Mouse (Mus musculus) CD4-positive helper T cell, adult 2 months (primary cell): ENCODE results near the gene Rbbp5.
"Not testable (repeated sequence)": the region's sequence is repeated elsewhere in the genome, so short reads cannot be mapped to it uniquely, and the experiment has no call there.

Experiments used
- DNase-seq: peaks from one replicate; pipeline ENCODE4 v3.0.0-alpha.2; 2012; ENCODE audit warnings: low read depth, missing footprints, low spot score

Rbbp5 gene

GRCm38 (mm10) chr1:132476928-132477691, at the start of gene Rbbp5:
Gene Rbbp5 (plus strand): TSS chr1:132477365.
- DNase-seq = peak; percentile 91

GRCm38 (mm10) chr1:132430818-132431217, 46.3 kb upstream of the Rbbp5 start:
- DNase-seq = no peak

GRCm38 (mm10) chr1:132431716-132432115, 45.4 kb upstream of the Rbbp5 start:
- no peak for DNase-seq

- no peak for DNase-seq
Measured at GRCm38 (mm10) chr1:132433349-132433748, 43.8 kb upstream of the Rbbp5 start.

GRCm38 (mm10) chr1:132434032-132434431, 43.1 kb upstream of the Rbbp5 start:
- no peak for DNase-seq

DNA sequence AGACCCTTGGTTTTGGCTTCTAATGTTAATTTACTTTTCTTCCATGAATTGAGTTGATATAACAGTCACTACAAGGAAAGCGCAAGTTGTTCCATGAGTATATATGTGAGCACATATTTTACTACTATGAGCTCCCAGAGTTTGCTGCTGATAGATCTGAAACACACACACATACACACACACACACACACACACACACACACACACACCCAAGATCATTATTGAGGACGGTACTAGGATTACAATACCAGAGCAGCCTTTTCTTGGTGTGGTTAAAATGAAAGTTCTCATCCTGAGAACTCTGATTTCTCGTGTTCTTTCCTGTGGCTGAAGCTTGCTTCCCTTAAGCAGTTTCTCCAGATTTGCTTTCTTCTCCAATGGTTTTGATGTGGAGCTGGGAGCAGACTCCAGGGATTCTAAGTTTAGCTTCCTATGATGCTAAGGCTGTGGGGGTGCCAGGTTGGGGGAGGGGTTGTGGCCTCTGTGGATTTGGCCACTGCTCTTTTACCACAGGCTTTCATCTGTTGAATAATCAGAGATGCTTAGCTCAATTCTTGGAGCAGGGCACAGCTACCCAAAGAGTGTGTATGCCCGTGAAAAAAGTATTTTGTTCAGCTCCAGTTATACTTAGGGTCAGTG, 40.7 kb upstream of the Rbbp5 start:
- DNase-seq = no peak

DNA sequence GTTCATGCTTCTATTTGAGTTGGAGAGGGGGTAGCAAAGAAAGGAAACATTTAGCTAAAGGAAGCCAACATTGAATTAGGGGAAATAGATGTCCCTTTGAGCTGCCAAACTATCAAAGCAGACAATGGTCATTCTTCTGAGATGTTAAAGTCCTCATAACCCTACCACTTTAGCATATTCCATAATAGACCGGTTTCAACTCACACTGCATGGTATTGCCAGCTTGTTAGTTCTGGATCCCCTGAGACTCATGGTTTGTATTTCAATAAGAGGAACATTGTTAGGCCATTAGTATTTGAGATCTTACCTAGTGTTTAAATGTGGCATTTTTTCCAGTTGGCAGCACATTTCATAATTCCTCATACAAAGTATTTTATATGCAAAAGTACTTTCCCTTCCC, 40.2 kb upstream of the Rbbp5 start:
- DNase-seq = no peak

GRCm38 (mm10) chr1:132437389-132437788, 39.8 kb upstream of the Rbbp5 start:
- no peak for DNase-seq

DNA sequence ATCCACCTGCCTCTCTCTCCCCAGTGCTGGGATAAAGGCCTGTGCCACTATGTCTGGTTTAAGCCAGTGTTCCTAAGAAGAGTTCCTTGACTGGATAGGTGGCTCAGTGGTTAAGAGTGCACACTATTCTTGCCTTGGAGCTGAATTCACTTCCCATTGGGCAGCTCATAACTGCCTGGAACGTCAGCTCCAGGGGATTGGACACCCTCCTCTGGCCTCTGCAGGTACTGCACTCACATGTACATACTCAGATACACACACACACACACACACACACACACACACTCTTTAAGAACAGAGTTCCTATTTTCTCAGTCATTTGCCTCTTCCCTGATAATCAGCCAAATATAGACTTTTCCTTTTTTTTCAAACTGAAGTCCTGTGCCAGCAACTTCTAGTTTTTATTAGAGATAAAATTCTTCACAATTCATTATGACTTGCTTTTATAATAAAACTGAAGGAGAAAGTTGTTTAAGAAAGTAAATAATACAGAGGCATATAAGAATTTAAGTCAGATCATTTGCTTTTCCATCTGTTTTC, 36.2 kb upstream of the Rbbp5 start:
- DNase-seq = no peak

DNA sequence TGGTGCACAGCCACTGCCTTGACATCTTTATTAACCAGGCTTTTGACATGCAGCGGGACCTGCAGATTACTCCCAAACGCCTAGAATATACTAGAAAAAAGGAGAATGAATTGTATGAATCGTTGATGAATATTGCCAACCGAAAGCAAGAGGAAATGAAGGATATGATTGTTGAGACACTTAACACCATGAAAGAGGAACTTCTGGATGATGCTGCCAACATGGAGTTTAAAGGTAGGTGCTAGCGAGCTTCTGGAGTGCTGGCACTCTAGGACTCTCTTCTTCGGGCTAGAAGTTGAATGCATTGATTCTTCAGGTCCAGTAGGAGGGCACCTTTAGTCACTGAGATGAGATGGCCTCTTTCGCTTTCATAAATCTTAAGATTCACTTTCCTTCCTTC, 27.4 kb upstream of the Rbbp5 start:
- no peak for DNase-seq

DNA sequence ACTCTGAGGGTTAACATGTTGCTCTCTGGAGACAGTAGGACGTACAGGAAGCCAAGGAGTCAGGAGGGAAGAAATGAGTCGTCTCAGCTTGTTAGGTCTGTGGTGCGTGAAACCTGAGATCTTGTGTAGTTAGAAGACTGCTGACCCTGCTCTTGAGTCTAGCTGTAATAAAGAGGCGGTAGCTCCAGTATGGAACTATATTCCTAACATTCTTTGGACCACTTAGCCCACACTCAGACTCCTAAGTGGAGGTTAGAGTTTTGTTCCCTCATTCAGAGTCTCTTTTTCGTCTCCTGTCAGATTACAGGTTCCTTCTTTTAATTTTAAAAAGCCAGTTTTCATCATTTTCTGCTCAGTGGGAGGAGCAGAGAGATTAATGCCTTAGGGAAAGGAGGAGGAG, 12.5 kb upstream of the Rbbp5 start:
- DNase-seq = no peak

DNA sequence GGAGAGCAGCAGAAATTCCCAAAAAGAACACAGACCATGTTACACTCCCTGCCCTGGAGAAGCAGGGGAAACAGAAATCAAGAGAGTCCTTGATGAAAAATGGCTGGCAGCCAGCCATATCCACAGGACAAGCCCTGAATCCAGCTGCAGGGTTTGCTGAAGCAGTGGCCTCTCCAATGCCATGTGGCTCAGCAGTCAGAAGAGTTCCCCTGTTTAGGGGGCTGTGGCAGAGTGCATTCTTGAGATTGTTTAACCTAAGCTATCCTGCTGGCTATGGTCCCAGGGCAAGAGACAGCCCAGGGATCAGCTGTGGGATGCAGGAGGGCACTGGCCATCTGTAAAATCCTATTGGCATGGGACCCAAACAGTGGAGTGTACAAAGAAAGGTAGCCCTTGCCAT, 8.2 kb upstream of the Rbbp5 start:
- DNase-seq = no peak

DNA sequence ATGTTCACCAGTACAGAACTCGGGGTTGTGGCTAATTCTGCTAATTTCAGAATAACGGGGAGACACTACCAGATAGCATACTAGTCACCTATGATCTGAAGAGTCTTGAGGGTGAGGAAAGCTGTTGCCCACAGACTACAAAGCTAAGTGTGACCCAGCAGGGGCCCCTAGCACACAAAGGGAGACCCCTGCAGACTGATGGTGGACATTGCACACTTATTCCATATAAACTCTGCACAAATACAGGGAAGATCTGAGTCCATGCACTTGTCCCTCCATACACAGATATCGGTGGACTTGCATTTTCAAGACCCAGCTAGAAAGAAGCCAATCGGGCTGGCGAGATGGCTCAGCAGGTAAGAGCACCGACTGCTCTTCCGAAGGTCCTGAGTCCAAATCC, 7.6 kb upstream of the Rbbp5 start:
- no peak for DNase-seq

DNA sequence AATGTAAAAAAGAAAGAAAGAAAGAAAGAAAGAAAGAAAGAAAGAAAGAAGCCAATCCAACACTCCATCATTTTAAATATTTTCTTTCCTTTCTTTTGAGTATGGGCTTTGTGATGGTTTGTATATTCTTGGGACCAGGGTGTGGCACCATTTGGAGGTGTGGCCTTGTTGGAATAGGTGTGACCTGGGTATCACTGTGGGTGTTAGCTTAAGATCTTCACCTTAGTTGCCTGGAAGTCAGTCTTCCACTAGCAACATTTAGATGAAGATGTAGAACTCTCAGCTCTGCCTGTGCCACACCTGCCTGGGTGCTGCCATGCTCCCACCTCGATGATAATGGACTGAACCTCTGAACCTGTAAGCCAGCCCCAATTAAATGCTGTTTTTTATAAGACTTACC, 7.1 kb upstream of the Rbbp5 start:
- not testable (repeated sequence) for DNase-seq

- no peak for DNase-seq
Measured at GRCm38 (mm10) chr1:132471032-132471431, 6.1 kb upstream of the Rbbp5 start.

GRCm38 (mm10) chr1:132471499-132471898, 5.7 kb upstream of the Rbbp5 start:
- no peak for DNase-seq

- peak; percentile 21 for DNase-seq
Measured at GRCm38 (mm10) chr1:132472537-132472936, 4.6 kb upstream of the Rbbp5 start.

DNA sequence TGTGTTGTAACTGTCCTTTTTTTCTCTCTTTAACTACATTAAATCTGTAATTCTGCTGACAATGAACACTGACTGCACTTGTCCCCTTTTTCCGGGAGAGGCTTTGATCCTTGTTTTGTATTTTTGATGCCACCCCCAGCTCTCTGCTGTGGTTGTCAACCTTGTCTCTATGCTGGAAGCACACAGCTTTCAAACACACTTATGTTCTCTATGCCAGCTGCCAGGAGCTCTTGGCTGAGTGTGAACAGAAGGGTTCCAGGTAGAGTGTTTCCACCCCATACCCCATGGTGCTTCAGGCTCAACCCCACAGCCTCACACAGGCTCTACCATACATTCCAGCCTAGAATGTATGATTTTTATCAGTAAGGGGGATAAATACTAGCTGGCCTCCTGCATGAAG, 2.7 kb upstream of the Rbbp5 start:
- no peak for DNase-seq

GRCm38 (mm10) chr1:132476575-132476927, 614 bp upstream of the Rbbp5 start:
- DNase-seq = no peak

- DNase-seq = no peak
Measured at GRCm38 (mm10) chr1:132479438-132479837, 2.3 kb downstream of the Rbbp5 start.

DNA sequence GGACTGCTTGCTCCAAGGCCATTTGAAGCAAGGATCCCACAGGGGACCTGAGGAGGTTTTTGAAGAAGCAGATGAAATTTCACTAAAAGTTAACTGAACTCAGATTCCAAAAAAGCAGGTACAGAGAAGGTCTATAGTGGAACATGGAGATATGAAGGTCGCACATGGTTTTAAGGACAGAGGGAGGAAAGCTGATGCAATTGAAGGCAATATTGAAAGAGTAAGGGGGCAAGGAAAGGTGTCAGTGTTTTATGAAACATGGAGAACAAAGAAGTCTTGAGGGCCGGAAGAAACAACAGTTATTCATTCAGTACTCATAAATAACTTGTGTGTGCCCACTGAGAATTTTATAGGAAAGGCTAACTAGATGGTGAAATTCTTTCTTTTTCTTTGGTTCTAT, 4.5 kb downstream of the Rbbp5 start:
- no peak for DNase-seq

DNA sequence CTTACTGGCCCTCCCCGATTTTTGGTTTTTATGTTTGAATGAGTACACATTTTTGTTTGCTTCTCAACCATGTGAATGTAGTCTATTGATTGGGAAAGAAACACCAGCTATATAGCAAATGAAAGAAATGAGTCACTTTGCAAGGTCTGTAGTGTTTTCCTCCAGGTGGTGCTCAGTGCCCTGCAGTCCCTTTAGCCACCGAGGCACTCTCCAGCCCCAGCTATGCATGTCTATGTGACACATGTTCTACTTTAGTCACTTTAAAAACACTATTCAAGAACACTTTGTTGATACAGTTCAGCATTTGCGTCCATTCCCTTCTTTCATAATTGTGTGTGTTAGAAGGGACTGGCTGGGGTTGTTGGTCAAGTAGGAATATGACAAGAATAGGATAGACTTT, 6.1 kb downstream of the Rbbp5 start:
- no peak for DNase-seq

DNA sequence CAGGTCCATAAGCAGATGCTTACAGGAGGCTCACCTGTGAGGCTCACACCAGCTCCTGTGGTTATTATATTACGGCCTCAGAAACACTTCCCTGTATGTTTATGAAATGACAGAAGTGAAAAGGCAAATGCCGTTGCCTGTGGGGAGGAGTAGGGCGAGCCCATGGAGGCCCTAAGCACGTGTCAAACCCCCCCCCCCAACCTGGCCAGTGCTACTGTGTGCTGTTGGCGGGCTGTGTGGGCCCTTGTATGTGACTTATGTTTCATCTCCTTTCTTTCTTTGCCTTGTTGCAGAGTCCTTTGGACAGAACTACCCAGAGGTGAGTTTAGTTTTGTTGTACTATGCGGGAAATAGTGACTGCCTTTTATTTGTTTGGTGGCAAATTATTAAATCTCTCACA, 6.6 kb downstream of the Rbbp5 start:
- no peak for DNase-seq
